Mouse (Mus musculus): ENCODE measurements around the gene Nt5e. TPM values are rescaled to one million over a fixed set of nuclear protein-coding genes. Genes with fewer than 3 reads are reported as not detected.

The Nt5e gene
- polyA plus RNA-seq, 1 experiment from 2014 or later, result 0.46 TPM

DNA sequence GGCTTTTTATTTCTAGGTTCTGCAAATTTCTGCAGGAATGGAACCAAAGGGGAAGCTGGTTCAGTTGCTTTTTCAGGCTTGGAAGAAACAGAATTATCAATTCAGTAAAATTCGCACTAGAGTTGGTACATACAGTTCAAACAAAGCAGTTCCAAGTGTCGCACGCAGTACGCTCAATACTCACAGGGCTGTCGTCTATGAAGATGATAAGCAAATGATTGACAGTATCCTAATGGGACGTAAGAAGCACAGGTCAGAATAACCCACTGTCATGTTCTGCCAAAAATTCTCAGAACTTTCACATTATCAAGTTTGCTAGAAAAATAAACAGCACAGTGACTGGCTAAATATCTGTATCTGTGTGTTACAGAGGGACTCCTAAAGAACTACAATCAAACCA, 77.5 kb downstream of the Nt5e start:
- no peak for ATAC-seq
- H3K27me3 ChIP-seq, result no peaks in the 10 kb centered on the region
- H3K4me2 ChIP-seq, result no peak overlapping the region
- H3K4me3 ChIP-seq, result no peak overlapping the region
- no peak overlapping the region for H3K27ac ChIP-seq
- H3K9me3 ChIP-seq (replicated peaks), result no peaks in the 10 kb centered on the region
- H3K9ac ChIP-seq, result no peak overlapping the region
- 93% methylated on average over 6 of the region's 6 CpGs for WGBS
- H3K4me1 ChIP-seq, result no peaks in the 10 kb centered on the region
- H3K36me3 ChIP-seq (ENCODE audit: poor library complexity, severe bottlenecking), result peaks cover 22% of the 10 kb centered on the region

DNA sequence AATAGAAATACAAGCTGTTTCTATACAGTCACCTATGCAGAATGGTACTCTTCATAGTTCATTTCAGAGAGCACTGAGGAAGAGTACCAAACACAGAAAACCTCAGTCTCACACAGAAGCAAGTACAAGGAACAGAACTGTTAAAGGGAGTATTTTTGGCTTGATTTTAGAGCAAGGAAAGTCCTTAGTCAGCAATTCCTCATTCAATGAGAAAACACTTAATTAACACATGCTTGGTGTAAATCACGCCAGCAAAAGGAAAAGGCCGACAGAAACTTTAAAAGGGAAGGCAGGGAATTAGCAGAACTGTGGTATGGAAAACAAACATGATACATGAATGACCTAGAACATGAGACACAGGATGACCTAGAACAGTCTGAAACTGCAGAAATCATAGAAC, 83.0 kb downstream of the Nt5e start:
- 74% methylated on average over 2 of the region's 2 CpGs for WGBS
- no peak overlapping the region for H3K9ac ChIP-seq
- H3K27me3 ChIP-seq, result no peaks in the 10 kb centered on the region
- no peaks in the 10 kb centered on the region for H3K9me3 ChIP-seq (replicated peaks)
- H3K4me3 ChIP-seq, result no peak overlapping the region
- no peak overlapping the region for H3K27ac ChIP-seq
- H3K36me3 ChIP-seq (ENCODE audit: poor library complexity, severe bottlenecking), result peaks cover 17% of the 10 kb centered on the region; the same call in 1 of the 2 replicates
- no peaks in the 10 kb centered on the region for H3K4me1 ChIP-seq
- ATAC-seq, result no peak
- no peak overlapping the region for H3K4me2 ChIP-seq

DNA sequence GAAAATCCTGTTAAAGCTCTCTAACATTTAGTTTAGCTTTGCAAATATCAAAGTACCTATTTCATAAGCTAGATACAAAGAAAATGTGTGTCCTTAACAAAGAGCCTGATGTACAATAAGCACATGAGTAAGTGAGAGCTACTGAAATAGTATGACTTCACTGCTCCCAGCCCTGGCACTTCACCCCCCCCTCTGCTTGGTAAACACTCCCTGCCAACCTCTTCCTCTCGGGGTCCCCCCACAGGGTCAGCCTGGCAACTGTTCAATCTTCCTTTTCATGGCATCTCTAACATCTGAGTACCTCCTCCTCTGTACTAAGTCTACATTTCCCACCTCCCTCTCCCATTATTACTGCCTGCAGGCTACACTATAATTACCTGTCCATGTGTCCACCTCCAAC, 89.8 kb downstream of the Nt5e start:
- WGBS, result 65% methylated on average over 1 of the region's 1 CpGs
- Histone ChIP-seq H3K9me3 (replicated peaks) (no peaks in the 10 kb centered on the region), H3K4me1 (no peaks in the 10 kb centered on the region), H3K27ac (no peak overlapping the region), H3K36me3 (ENCODE audit: poor library complexity, severe bottlenecking) (peaks cover 14% of the 10 kb centered on the region), H3K4me2 (no peak overlapping the region), H3K4me3 (no peak overlapping the region), H3K27me3 (no peaks in the 10 kb centered on the region), H3K9ac (no peak overlapping the region)
- ATAC-seq, result no peak

Other genes with a start within 250 kb of the Nt5e start
- 21.6 and 23.4 TPM in 2 replicates for gene Snx14, start 111.8 kb downstream of the Nt5e start, polyA plus RNA-seq (2015; fragmentation: Nextera tagmentation; extraction: Ambion mirVana)
- 0.67 and 0.88 TPM in 2 replicates for gene Gm20537, start 129.4 kb downstream of the Nt5e start, polyA plus RNA-seq (2015; fragmentation: Nextera tagmentation; extraction: Ambion mirVana)
- gene Syncrip, start 155.4 kb downstream of the Nt5e start, polyA plus RNA-seq (2015; fragmentation: Nextera tagmentation; extraction: Ambion mirVana), result 128 and 131 TPM in 2 replicates
- gene Zfp949, start 220.8 kb downstream of the Nt5e start, polyA plus RNA-seq (2015; fragmentation: Nextera tagmentation; extraction: Ambion mirVana), result 12.4 and 13.6 TPM in 2 replicates

Data from forebrain, embryonic 13.5 days (tissue).